Mouse (Mus musculus) midbrain, embryonic 16.5 days (tissue): ENCODE data around the gene Pou2f1. TPM values are rescaled to one million over a fixed set of nuclear protein-coding genes. Genes with fewer than 3 reads are reported as not detected.

Source experiments
- ATAC-seq: fragments of 200-750 bp; cut with Nextera tagmentation; 2 replicates; pipeline ENCODE4 v1.8.0; 2017; ENCODE audit warnings: moderate TSS enrichment
- H3K27ac ChIP-seq: fragments of 300-500 bp; sonication (generic); 2 replicates; pipeline ENCODE4 v1.5.1; 2014; ENCODE audit warnings: mild to moderate bottlenecking, low read length, mixed read lengths
- H3K27me3 ChIP-seq: fragments of 300-500 bp; sonication (generic); 2 replicates; pipeline ENCODE4 v1.6.1; 2014; ENCODE audit warnings: low read depth, low read length, mixed read lengths; ENCODE audit not compliant: control insufficient read depth, insufficient read depth
- H3K36me3 ChIP-seq: fragments of 300-500 bp; sonication (generic); 2 replicates; pipeline ENCODE4 v1.6.1; 2014; ENCODE audit warnings: mild to moderate bottlenecking, low read length, moderate library complexity, mixed read lengths; ENCODE audit not compliant: control insufficient read depth, insufficient read depth
- H3K4me1 ChIP-seq: fragments of 300-500 bp; sonication (generic); 2 replicates; pipeline ENCODE4 v1.6.1; 2014; ENCODE audit warnings: mild to moderate bottlenecking, low read length, mixed read lengths; ENCODE audit not compliant: control insufficient read depth, insufficient read depth
- H3K4me2 ChIP-seq: fragments of 300-500 bp; sonication (generic); 2 replicates; pipeline ENCODE4 v1.6.1; 2014; ENCODE audit warnings: mild to moderate bottlenecking, low read length, mixed read lengths
- H3K4me3 ChIP-seq: fragments of 300-500 bp; sonication (generic); 2 replicates; pipeline ENCODE4 v1.5.1; 2014; ENCODE audit warnings: low read depth, mild to moderate bottlenecking, low read length, moderate library complexity, mixed read lengths
- H3K9ac ChIP-seq: fragments of 300-500 bp; sonication (generic); 2 replicates; pipeline ENCODE4 v1.6.1; 2014; ENCODE audit warnings: low read depth, low read length, mixed read lengths
- H3K9me3 ChIP-seq: fragments of 300-500 bp; sonication (generic); replicated peaks from 2 replicates; pipeline ENCODE4 v1.6.1; 2014; ENCODE audit warnings: mild to moderate bottlenecking, low read length, mixed read lengths; ENCODE audit not compliant: control insufficient read depth, poor library complexity, severe bottlenecking
- WGBS: fragments of 180-500 bp; shearing (Covaris S2); extraction: QIAGEN DNeasy Blood & Tissue Kit; methylation state at CpG from one replicate; pipeline ENCODE4 v1.1.7; 2014; 5-methylcytosine and 5-hydroxymethylcytosine counted together
- polyA plus RNA-seq: library from polyadenylated mRNA; unstranded; fragments of >200 nt; fragmentation: Nextera tagmentation; extraction: Ambion mirVana; gene quantifications from 2 replicates; pipeline ENCODE4 v1.2.1, GENCODE M21; 2015

The Pou2f1 gene
- polyA plus RNA-seq, 1 experiment from 2014 or later = 26.5 TPM

DNA sequence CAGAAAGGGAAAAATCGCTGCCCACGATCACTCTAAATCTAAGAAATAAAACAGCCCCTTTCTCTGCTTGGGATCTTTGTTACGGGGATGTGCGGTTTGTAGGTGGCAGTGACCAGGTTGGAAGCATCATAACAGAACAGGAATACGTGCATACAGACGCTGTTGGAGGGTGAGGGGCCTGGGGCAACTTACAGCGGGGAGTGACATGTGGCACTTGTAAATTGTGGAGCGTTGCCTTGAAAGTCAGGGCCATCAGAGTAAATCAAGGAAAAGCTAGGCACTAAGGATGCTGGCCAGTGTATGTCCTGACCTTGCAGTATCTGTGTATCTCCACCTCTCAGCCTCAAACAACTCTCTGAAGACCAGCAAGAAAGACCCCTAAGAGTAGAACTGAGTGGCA lies 154.1 kb downstream of the Pou2f1 start:
- ATAC-seq = no peak
- Histone ChIP-seq H3K27me3 (peaks cover 8% of the 10 kb centered on the region), H3K9me3 (no peaks in the 10 kb centered on the region), H3K36me3 (no peaks in the 10 kb centered on the region), H3K4me3 (no peak overlapping the region), H3K9ac (no peak overlapping the region), H3K27ac (no peak overlapping the region), H3K4me2 (no peak overlapping the region), H3K4me1 (peaks cover 16% of the 10 kb centered on the region)
- 89% methylated on average over 8 of the region's 8 CpGs for WGBS

DNA sequence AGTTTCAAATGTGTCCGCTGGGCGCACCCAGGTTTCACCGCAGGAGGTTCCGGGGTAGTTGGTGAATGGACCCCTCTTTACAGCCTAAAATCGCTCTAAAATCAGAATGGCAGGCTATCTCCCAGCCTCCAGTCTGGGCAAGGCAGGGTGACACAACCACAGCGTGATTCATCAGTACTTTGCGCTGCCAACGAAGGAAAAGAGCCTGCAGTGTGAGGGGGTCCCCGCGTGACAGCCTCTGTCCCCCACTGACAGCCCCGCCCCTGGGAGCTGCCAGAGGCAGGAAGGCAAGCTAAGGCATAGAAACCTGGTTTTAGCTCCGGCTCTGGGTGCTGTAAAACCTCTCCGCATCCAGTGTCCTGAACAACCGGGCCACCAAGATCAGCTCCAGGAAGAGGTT lies 157.1 kb downstream of the Pou2f1 start:
- H3K27me3 ChIP-seq = peaks cover 10% of the 10 kb centered on the region
- 11% methylated on average over 14 of the region's 14 CpGs for WGBS

DNA sequence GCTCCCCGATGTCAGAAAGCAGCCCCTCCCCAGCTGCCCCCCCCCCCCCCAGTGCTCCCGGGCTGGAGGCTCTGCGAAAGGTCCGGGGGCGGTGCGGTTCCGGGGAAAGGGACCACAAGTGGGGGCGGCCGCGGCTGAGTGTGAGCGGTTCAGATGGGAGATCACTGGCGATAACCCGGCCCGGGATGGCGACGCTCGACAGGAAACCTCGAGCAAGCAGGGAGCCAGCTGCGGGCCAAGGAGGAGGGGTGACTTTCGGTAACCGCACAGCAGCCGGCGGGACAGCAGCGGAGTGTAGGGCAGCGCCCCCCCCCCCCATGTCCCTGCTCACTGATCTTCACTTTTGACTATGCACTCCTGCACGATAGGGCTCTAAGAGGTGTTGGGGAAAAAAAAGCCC lies 157.5 kb downstream of the Pou2f1 start:
- peak overlapping the region; percentile 100 for H3K4me2 ChIP-seq
- H3K4me1 ChIP-seq = peaks cover 20% of the 10 kb centered on the region
- no peaks in the 10 kb centered on the region for H3K36me3 ChIP-seq
- H3K9me3 ChIP-seq = no peaks in the 10 kb centered on the region
- ATAC-seq = 0 out of 2 replicates have a peak, but pooled peaks have one; percentile 10
- no peak overlapping the region for H3K27ac ChIP-seq
- H3K4me3 ChIP-seq = peak overlapping the region; percentile 52
- peaks cover 12% of the 10 kb centered on the region for H3K27me3 ChIP-seq
- under 1% methylated on average over 26 of the region's 26 CpGs for WGBS
- peak overlapping the region; percentile 71 for H3K9ac ChIP-seq

More for the DNA sequence above, 157.1 kb downstream of the Pou2f1 start:
- H3K27ac ChIP-seq = no peak overlapping the region
- peak overlapping the region; percentile 71 for H3K9ac ChIP-seq
- no peaks in the 10 kb centered on the region for H3K9me3 ChIP-seq
- no peaks in the 10 kb centered on the region for H3K36me3 ChIP-seq
- peaks cover 20% of the 10 kb centered on the region for H3K4me1 ChIP-seq
- H3K4me2 ChIP-seq = peak overlapping the region; percentile 100
- ATAC-seq = no peak
- peak overlapping the region; percentile 52 for H3K4me3 ChIP-seq

DNA sequence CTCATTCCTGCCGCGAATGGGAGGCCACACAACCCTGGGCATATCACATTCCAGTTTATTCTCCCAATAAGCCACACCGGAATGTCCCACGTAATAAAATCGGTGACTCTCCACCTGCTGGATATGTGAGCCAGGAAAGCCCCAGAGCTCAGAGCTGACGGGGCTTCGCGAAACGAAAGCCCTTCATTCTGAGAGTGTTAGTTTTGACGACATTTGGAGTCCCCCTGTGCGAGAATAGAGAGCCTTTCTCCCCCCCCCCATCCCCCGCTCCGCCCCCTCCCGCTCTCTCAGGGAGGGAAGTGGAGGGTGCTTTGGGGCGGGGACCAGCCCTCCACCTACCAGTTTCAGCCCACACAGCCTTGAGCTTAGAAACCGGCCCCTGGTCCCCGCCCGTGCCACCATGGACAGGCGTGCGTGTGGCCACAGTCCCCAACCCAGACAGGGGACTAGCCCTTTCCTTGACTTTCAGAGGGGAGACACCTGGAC lies 158.0 kb downstream of the Pou2f1 start:
- H3K27me3 ChIP-seq = peaks cover 16% of the 10 kb centered on the region
- peak; percentile 57; the same call in 1 of the 2 replicates for ATAC-seq
- H3K9ac ChIP-seq = peak overlapping the region; percentile 71
- H3K27ac ChIP-seq = no peak overlapping the region
- peaks cover 20% of the 10 kb centered on the region for H3K4me1 ChIP-seq
- H3K4me3 ChIP-seq = peak overlapping the region; percentile 52
- 2% methylated on average over 17 of the region's 20 CpGs for WGBS
- no peaks in the 10 kb centered on the region for H3K36me3 ChIP-seq
- H3K4me2 ChIP-seq = peak overlapping the region; percentile 100
- no peaks in the 10 kb centered on the region for H3K9me3 ChIP-seq

DNA sequence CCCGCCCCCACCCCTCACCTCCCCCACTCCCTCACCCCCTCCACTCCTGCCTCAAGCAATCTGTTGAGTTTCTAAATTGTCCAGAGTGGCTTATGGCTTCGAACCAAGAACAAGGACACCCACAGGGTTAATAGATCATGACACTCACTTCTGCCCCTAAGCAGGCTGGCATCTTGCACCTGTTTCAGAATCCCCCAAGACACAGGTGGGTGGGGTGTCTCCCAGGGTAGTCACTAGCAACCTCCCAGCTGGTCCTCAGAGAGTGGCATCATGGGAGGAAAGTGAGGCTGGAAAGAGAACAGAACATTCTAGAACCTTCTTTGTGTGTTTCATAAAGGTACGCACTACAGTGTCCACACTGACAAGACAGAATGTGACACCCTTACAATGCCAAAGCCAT lies 158.9 kb downstream of the Pou2f1 start:
- no peak for ATAC-seq
- peaks cover 16% of the 10 kb centered on the region for H3K27me3 ChIP-seq

DNA sequence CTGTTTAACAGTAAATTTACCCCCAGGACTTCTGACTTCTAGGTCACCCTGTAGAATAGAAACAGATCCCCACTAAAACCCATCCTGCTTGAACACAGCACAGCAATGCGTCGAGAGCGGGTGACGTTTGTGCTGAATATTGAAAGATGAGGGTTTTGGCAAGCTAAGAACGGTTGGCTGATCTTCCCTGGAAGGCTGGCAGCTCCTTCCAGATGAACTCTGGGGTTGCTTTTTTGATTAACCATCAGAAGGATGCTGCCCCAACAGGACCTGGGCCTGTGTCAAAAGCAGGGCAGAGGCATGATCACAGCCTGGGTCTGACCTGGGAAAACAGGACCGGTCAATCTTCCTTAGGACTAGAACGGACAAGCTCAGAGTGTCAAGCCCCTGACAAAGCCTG lies 160.3 kb downstream of the Pou2f1 start:
- peaks cover 29% of the 10 kb centered on the region for H3K4me1 ChIP-seq
- ATAC-seq = no peak
- peaks cover 16% of the 10 kb centered on the region for H3K27me3 ChIP-seq
- WGBS = 67% methylated on average over 7 of the region's 7 CpGs
- H3K4me3 ChIP-seq = no peak overlapping the region
- no peak overlapping the region for H3K9ac ChIP-seq
- no peak overlapping the region for H3K4me2 ChIP-seq
- no peaks in the 10 kb centered on the region for H3K36me3 ChIP-seq
- no peaks in the 10 kb centered on the region for H3K9me3 ChIP-seq
- H3K27ac ChIP-seq = no peak overlapping the region

More for the DNA sequence above, 158.9 kb downstream of the Pou2f1 start:
- Histone ChIP-seq H3K4me2 (no peak overlapping the region), H3K36me3 (no peaks in the 10 kb centered on the region), H3K4me3 (no peak overlapping the region), H3K4me1 (peaks cover 20% of the 10 kb centered on the region), H3K27ac (no peak overlapping the region), H3K9ac (no peak overlapping the region), H3K9me3 (no peaks in the 10 kb centered on the region)
- 71% methylated on average over 3 of the region's 3 CpGs for WGBS

DNA sequence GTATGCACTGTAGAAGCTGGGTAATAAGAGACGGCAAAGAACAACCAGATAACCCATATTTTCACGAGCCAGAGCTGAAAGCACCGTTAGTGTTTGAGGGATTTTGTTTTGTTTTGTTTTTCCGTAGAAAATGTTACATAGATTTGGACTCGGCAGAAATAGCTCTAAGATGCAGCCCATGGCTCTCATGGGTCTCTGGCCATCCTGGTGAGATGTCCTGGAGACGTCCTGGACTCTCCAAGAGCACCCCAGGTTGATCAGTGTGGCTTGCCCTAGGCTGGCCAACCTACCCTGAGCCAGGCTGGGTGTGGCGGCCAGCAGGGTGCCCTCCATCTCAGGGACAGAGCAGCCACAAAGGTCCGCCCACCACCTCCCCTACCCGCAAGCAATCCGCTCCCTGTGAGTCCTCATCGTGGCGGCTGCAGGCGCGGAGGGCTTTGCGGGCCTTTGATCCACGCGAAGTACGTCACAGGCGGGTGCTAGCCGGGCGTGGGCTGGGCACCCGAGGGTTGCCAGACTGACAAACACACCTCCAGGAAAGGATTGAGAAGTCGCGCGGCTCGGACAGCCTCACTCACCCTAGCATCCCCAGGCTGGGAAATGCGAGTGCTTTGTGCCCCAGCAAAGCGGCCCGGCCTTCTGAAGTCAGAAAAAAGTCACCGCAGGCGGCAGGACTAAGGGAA lies 161.8 kb downstream of the Pou2f1 start:
- H3K9ac ChIP-seq = peak overlapping the region; percentile 66
- peak overlapping the region; percentile 41; the same call in 1 of the 2 replicates for H3K27ac ChIP-seq
- peak; percentile 16; the same call in 1 of the 2 replicates for ATAC-seq
- peak overlapping the region; percentile 35 for H3K4me3 ChIP-seq
- WGBS = 11% methylated on average over 31 of the region's 31 CpGs
- peaks cover 9% of the 10 kb centered on the region for H3K27me3 ChIP-seq
- H3K4me2 ChIP-seq = peak overlapping the region; percentile 67
- H3K9me3 ChIP-seq = no peaks in the 10 kb centered on the region
- no peaks in the 10 kb centered on the region for H3K36me3 ChIP-seq
- peaks cover 39% of the 10 kb centered on the region for H3K4me1 ChIP-seq

DNA sequence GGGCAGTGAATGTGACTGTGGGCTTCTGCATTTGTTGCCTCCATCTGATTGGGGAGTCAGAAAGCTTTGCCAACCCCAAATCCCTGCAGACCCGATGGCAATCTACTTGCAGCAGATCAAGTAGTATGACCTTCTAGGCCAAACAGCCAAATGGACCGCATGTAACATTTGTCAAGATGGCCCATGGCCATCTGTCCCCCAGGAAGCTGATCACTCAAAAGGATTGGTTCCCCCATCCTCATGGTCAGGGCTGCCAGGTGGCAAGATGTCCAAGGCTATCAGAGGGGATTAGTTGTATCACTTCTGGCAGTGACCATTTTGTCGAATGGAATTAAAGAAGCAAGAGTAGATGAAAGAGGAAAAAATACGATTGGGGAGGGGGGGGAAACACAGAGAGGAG lies 163.3 kb downstream of the Pou2f1 start:
- Histone ChIP-seq H3K9ac (no peak overlapping the region), H3K4me3 (no peak overlapping the region), H3K4me2 (no peak overlapping the region), H3K36me3 (no peaks in the 10 kb centered on the region), H3K4me1 (peaks cover 36% of the 10 kb centered on the region), H3K27me3 (peaks cover 7% of the 10 kb centered on the region; the same call in 1 of the 2 replicates), H3K9me3 (no peaks in the 10 kb centered on the region), H3K27ac (no peak overlapping the region)
- 57% methylated on average over 4 of the region's 4 CpGs for WGBS
- ATAC-seq = no peak

DNA sequence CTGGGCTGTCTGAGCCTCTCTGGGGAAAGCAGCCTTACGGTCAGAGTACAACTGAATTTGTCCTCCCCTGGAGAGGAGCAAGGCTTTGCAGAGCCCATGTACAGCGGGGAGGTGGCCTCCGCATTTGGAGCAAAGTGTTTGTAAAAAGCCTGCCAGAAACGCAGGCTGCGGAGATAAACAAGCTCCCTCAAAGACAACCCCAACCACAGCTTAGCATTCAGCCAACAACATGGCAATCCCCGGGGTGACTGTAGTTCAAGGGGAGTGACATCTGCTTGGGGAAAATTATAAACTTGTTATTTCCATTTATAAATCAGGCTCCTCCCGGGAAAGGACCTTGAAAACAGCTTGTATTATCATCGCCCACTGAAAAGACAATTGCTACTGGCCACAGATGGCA lies 164.9 kb downstream of the Pou2f1 start:
- Histone ChIP-seq H3K27me3 (peaks cover 5% of the 10 kb centered on the region; the same call in 1 of the 2 replicates), H3K36me3 (no peaks in the 10 kb centered on the region), H3K9me3 (no peaks in the 10 kb centered on the region), H3K4me2 (no peak overlapping the region), H3K9ac (peak overlapping the region; percentile 32; the same call in 1 of the 2 replicates), H3K4me3 (no peak overlapping the region), H3K27ac (peak overlapping the region; percentile 40; the same call in 1 of the 2 replicates), H3K4me1 (peaks cover 39% of the 10 kb centered on the region)
- 17% methylated on average over 8 of the region's 8 CpGs for WGBS
- no peak for ATAC-seq
